Comparison of ENCODE assay signal across 8 mouse cellular contexts in genomic region chr16:25465435-25466139, GRCm38 (mm10).
A peak's percentile ranks its signal among the peaks of the same experiment; 100 is the strongest.
DNase-seq lines count a peak whose midpoint lies in the region; ATAC-seq and TF ChIP-seq lines count a peak whose summit lies in the region.

No protein-coding gene starts in this region.

- ATAC-seq in midbrain, postnatal 0 days (ENCODE audit: low FRiP score) = 0 out of 2 replicates have a peak, but pooled peaks have one; percentile 20
- ATAC-seq in midbrain, embryonic 15.5 days (replicated peaks) = no peak
- ATAC-seq in granulocyte monocyte progenitor cell, adult 5-6 weeks (replicated peaks; ENCODE audit: poor library complexity, severe bottlenecking) = peak; percentile 92
- peak; percentile 48; the same call in 1 of the 2 replicates for ATAC-seq in hindbrain, embryonic 16.5 days
- no peak for ATAC-seq in inflammation-experienced regulatory T-cells, adult 6 months

- H3K9ac ChIP-seq in midbrain, postnatal 0 days (replicated peaks; ENCODE audit: low read length, poor library complexity, severe bottlenecking) = no peak overlapping the region
- H3K9ac ChIP-seq in midbrain, embryonic 15.5 days = no peak overlapping the region
- no peak overlapping the region for H3K9ac ChIP-seq in hindbrain, embryonic 16.5 days (ENCODE audit: low read depth, low read length)

- TF ChIP-seq CTCF in midbrain, postnatal 0 days (IDR thresholded peaks at IDR 0.05) = no peak

- 49% methylated on average over 13 of the region's 13 CpGs for WGBS in midbrain, postnatal 0 days
- 53% methylated on average over 13 of the region's 13 CpGs for WGBS in midbrain, embryonic 15.5 days
- 50% methylated on average over 13 of the region's 13 CpGs for WGBS in hindbrain, embryonic 16.5 days

- H3K4me1 ChIP-seq in midbrain, postnatal 0 days (ENCODE audit: insufficient read depth, low read length) = 0 out of 2 replicates have a peak, but pooled peaks cover 2% of the 10 kb centered on the region
- 0 out of 2 replicates have a peak, but pooled peaks cover 4% of the 10 kb centered on the region for H3K4me1 ChIP-seq in midbrain, embryonic 15.5 days
- H3K4me1 ChIP-seq in hindbrain, embryonic 16.5 days (ENCODE audit: control insufficient read depth, insufficient read depth, low read depth, low read length) = no peaks in the 10 kb centered on the region

- H3K27me3 ChIP-seq in midbrain, postnatal 0 days (ENCODE audit: insufficient read depth, low read length) = no peaks in the 10 kb centered on the region
- no peaks in the 10 kb centered on the region for H3K27me3 ChIP-seq in midbrain, embryonic 15.5 days (replicated peaks)
- H3K27me3 ChIP-seq in hindbrain, embryonic 16.5 days (replicated peaks; ENCODE audit: control insufficient read depth, insufficient read depth, low read length) = no peaks in the 10 kb centered on the region

- H3K27ac ChIP-seq in midbrain, postnatal 0 days (ENCODE audit: low read depth, low read length) = no peak overlapping the region
- H3K27ac ChIP-seq in midbrain, embryonic 15.5 days = no peak overlapping the region
- H3K27ac ChIP-seq in hindbrain, embryonic 16.5 days (ENCODE audit: low read depth, low read length) = no peak overlapping the region

- no peaks in the 10 kb centered on the region for H3K9me3 ChIP-seq in midbrain, postnatal 0 days (ENCODE audit: low read length)
- no peaks in the 10 kb centered on the region for H3K9me3 ChIP-seq in midbrain, embryonic 15.5 days
- H3K9me3 ChIP-seq in hindbrain, embryonic 16.5 days (ENCODE audit: control insufficient read depth, low read length) = no peaks in the 10 kb centered on the region

- no peak overlapping the region for H3K4me2 ChIP-seq in midbrain, postnatal 0 days (ENCODE audit: low read depth, low read length, poor library complexity, severe bottlenecking)
- no peak overlapping the region for H3K4me2 ChIP-seq in midbrain, embryonic 15.5 days
- no peak overlapping the region for H3K4me2 ChIP-seq in hindbrain, embryonic 16.5 days (ENCODE audit: low read length)

- H3K4me3 ChIP-seq in midbrain, postnatal 0 days (ENCODE audit: low read depth, low read length) = no peak overlapping the region
- no peak overlapping the region for H3K4me3 ChIP-seq in midbrain, embryonic 15.5 days
- no peak overlapping the region for H3K4me3 ChIP-seq in hindbrain, embryonic 16.5 days (ENCODE audit: low read length)

- H3K36me3 ChIP-seq in midbrain, postnatal 0 days (ENCODE audit: insufficient read depth, low read length) = no peaks in the 10 kb centered on the region
- no peaks in the 10 kb centered on the region for H3K36me3 ChIP-seq in midbrain, embryonic 15.5 days (replicated peaks)
- no peaks in the 10 kb centered on the region for H3K36me3 ChIP-seq in hindbrain, embryonic 16.5 days (ENCODE audit: control insufficient read depth, insufficient read depth, low read length)

- DNase-seq in midbrain, postnatal 0 days (ENCODE audit: low spot score) = peak; percentile 6
- DNase-seq in lung, postnatal 10 days = peak; percentile 61
- no peak for DNase-seq in adrenal gland, adult (ENCODE audit: inconsistent age in 2 of 2, low spot score in 1 of 2)
- DNase-seq in MN1 (ENCODE audit: low spot score) = no peak

Comparison
In these comparisons a context has a peak if more than half of its experiments do, and no peak if none do; other contexts are left out.
1. ATAC-seq: peak in midbrain, postnatal 0 days (single experiment), granulocyte monocyte progenitor cell, adult 5-6 weeks (single experiment) and hindbrain, embryonic 16.5 days (single experiment); none in midbrain, embryonic 15.5 days (single experiment) and inflammation-experienced regulatory T-cells, adult 6 months (single experiment).
2. DNase-seq: peak in midbrain, postnatal 0 days (single experiment) and lung, postnatal 10 days (single experiment); none in adrenal gland, adult (0 of 2) and MN1 (single experiment).